Mouse (Mus musculus) CD4-positive naive resting alpha-beta T cell, adult 57 days (primary cell): ENCODE measurements around the gene Tff3. TPM values are rescaled to one million over a fixed set of nuclear protein-coding genes. Genes with fewer than 3 reads are reported as not detected.

Source experiments
- total RNA-seq: library from RNA; stranded (reverse); gene quantifications from one replicate; pipeline ENCODE4 v1.2.4, GENCODE M21; 2023

Tff3 gene
- not detected for total RNA-seq

DNA sequence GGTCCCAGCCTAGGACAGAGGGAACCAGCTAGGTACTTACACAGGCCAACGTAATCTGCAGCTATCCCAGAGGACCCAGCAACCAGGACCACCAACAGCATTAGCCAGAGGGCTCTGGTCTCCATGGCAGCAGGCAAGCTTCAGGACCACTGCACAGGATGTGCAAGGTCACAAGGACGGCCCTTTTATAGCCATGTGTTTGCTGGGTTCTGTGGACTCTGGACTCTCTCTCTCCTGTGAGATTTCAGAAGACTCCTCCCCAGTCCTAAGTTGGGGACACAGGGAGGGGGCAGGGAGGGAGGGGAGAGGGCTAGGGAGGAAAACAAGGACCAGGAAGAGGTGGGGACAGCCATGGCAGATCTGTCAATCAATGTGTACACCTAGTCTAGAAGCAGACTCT, at the start of gene Tff3:
Tff3 (minus strand) TSS at position 195 of the 400 bp plus-strand sequence.

DNA sequence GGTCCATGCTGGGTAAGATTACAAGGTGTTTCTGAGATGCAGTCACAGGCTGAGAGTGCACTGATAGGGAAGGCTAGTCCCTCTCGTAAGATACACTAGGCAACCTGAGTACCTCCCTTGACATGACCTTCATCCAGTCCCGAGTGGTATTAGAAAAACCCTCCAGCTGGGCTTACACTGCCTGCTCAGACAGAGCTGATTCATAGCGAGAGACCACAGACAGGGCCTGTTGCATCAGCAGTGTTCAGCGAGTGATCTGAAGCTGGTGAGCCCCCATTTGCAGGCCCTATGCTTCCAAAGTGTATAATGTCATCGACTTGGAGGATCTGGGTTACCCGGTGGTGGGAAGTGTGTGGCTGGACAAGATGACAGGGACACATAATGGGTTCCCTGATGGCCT, 35.7 kb upstream of the Tff3 start, which contains the start of gene Tff1:
Tff1 (minus strand) TSS at position 151 of the 400 bp plus-strand sequence.

DNA sequence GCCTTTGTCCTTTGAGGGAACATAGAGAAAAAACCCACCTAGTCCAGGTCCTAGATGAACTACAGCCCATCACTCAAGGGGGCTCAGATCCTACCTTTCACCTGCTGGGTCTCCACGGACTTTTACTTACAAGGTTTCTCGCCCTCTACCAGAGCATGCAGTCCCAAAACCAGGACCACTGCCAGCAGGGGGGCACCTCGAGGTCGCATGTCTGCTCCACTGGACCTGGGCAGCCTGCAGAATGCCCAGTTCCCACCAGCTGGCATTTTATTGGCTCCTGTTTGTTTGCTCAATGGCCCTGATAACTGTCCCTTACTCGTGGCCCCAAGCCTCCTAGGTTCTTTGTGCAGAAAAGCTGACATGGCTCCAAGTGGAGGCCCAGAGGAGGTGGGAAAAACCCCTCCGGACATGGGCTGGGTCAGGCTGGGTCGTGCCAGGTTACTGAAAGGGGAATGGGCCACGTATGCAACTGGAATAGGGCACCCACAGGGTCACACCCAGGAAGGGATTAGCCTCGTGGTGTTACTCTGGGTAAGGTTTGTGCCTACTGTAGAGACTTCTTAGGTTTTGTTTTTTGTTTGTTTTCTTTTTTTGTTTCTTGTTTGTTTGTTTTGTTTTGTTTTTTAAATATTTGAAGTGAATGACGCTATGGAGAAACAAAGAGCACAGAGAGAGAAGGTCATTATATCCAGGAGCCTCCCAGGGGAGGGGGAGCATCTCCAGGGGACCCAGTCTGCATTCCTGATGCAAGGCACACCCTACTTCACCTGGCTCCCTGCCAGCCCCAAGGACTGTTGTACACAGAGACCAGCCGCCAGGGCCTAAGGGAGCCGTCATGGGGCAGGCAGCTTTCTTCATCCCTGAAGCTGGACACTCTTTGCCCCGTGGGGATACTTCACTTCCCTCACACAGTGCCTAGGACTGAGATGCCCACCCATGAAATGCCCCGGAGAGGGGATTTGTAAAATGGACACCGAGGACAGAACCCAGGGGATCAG, 14.9 kb upstream of the Tff3 start, which contains the start of gene Tff2:
Tff2 (minus strand) TSS at position 243 of the 998 bp plus-strand sequence.

Other genes with a start within 250 kb of the Tff3 start
- not detected for gene Glp1r, start 227.8 kb downstream of the Tff3 start, total RNA-seq
- not detected for gene Umodl1, start 175.0 kb downstream of the Tff3 start, total RNA-seq
- gene Abcg1, start 72.0 kb downstream of the Tff3 start, total RNA-seq, result 147 TPM
- not detected for gene Tff2, start 14.6 kb upstream of the Tff3 start, total RNA-seq
- not detected for gene Tff1, start 35.6 kb upstream of the Tff3 start, total RNA-seq
- 0.24 TPM for gene Tmprss3, start 69.3 kb upstream of the Tff3 start, total RNA-seq
- gene Ubash3a, start 78.2 kb upstream of the Tff3 start, total RNA-seq, result 88.2 TPM
- not detected for gene Rsph1, start 147.7 kb upstream of the Tff3 start, total RNA-seq
- 80.9 TPM for gene Slc37a1, start 157.1 kb upstream of the Tff3 start, total RNA-seq